Mouse (Mus musculus) midbrain, embryonic 15.5 days (tissue): ENCODE results near the gene 5730596B20Rik. TPM values are rescaled to one million over a fixed set of nuclear protein-coding genes. Genes with fewer than 3 reads are reported as not detected.
A peak's percentile ranks its signal among the peaks of the same experiment; 100 is the strongest.

Experiments used
- ATAC-seq: fragments of 200-750 bp; cut with Nextera tagmentation; replicated peaks from 2 replicates; pipeline ENCODE4 v1.8.0; 2017; ENCODE audit warnings: moderate TSS enrichment
- H3K27ac ChIP-seq: fragments of 300-500 bp; sonication (generic); 2 replicates; pipeline ENCODE4 v1.5.1; 2015; ENCODE audit warnings: mild to moderate bottlenecking, inconsistent platforms
- H3K27me3 ChIP-seq: fragments of 300-500 bp; sonication (generic); replicated peaks from 2 replicates; pipeline ENCODE4 v1.6.1; 2015; ENCODE audit warnings: inconsistent platforms
- H3K36me3 ChIP-seq: fragments of 300-500 bp; sonication (generic); replicated peaks from 2 replicates; pipeline ENCODE4 v1.6.1; 2015; ENCODE audit warnings: inconsistent platforms
- H3K4me1 ChIP-seq: fragments of 300-500 bp; sonication (generic); 2 replicates; pipeline ENCODE4 v1.6.1; 2015; ENCODE audit warnings: inconsistent platforms
- H3K4me2 ChIP-seq: fragments of 300-500 bp; sonication (generic); 2 replicates; pipeline ENCODE4 v1.6.1; 2015; ENCODE audit warnings: inconsistent platforms, mild to moderate bottlenecking, moderate library complexity
- H3K4me3 ChIP-seq: fragments of 300-500 bp; sonication (generic); 2 replicates; pipeline ENCODE4 v1.5.1; 2015; ENCODE audit warnings: mild to moderate bottlenecking, inconsistent platforms
- H3K9ac ChIP-seq: fragments of 300-500 bp; sonication (generic); 2 replicates; pipeline ENCODE4 v1.6.1; 2015; ENCODE audit warnings: mild to moderate bottlenecking, inconsistent platforms
- H3K9me3 ChIP-seq: fragments of 300-500 bp; sonication (generic); 2 replicates; pipeline ENCODE4 v1.6.1; 2016; ENCODE audit warnings: inconsistent platforms
- WGBS: fragments of 180-500 bp; shearing (Covaris S2); methylation state at CpG from one replicate; pipeline ENCODE4 v1.1.7; 2015; ENCODE audit warnings: mixed read lengths; 5-methylcytosine and 5-hydroxymethylcytosine counted together
- polyA plus RNA-seq: library from polyadenylated mRNA; unstranded; fragments of >200 nt; fragmentation: Nextera tagmentation; extraction: Ambion mirVana; gene quantifications from 2 replicates; pipeline ENCODE4 v1.2.1, GENCODE M21; 2015

5730596B20Rik gene
- polyA plus RNA-seq, 1 experiment from 2014 or later: not detected

DNA sequence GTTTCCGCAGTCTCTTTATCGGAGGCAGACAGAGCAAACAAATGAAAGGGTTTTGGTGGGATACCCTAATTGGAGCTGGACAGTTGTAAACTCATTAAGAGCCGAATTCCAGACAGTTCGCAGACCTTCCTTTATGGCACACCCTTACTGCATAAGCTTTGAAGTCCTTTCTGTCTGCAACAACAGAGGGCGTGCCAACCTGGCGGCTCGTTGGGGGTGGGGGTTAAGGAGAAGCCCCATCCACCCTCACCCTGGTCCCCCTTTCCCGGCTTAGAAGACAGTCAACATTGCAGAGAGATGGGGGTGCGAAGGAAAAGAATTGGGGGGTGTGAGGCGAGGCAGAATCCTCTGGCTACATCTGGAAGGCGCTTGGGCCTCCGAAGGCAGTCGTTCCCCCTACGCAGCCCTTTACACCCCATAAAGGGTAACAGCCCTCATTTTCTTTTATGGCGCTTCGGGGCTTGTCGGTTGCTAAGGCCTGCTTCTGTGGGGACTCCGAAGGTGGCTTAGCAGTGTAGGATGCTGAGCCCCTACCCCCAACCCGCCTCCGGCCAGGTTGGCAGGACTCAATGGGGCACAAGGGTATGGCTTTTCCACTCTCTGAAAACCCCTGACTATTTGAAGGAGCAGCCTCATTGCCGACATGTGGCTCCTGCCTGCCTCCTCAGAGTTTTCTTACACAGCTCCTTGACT lies 44.8 kb downstream of the 5730596B20Rik start:
- H3K4me1 ChIP-seq: peaks cover 12% of the 10 kb centered on the region
- H3K9ac ChIP-seq: no peak overlapping the region
- WGBS: 6% methylated on average over 21 of the region's 21 CpGs
- peak; percentile 59 for ATAC-seq
- no peak overlapping the region; the same call in 1 of the 2 replicates for H3K4me2 ChIP-seq
- H3K36me3 ChIP-seq: no peaks in the 10 kb centered on the region
- no peak overlapping the region for H3K27ac ChIP-seq
- H3K27me3 ChIP-seq: peaks cover 98% of the 10 kb centered on the region
- no peaks in the 10 kb centered on the region for H3K9me3 ChIP-seq
- H3K4me3 ChIP-seq: peak overlapping the region; percentile 48; the same call in 1 of the 2 replicates

DNA sequence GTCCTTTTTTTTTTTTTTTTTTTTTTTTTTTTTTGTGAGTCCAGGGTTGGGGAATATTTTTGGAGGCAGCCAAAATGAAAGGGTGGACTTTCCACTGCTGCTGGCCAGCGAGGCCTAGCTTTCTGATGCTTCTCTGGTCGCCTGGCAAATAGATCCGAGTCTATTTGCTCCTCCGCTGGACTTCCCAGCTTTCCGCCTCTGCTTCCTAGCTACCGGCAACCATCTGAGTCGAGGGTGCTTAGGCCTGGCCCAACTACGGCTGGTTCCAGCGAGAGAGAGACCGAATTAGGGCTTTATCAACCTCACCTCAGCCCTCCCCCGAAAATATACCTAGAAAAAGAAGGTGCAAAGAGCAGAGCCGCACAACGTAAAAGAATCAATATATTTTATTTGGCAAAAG lies 45.4 kb downstream of the 5730596B20Rik start:
- 10% methylated on average over 13 of the region's 13 CpGs for WGBS
- Histone ChIP-seq H3K27me3 (peaks cover 98% of the 10 kb centered on the region), H3K9me3 (no peaks in the 10 kb centered on the region), H3K4me1 (peaks cover 6% of the 10 kb centered on the region; the same call in 1 of the 2 replicates), H3K4me2 (no peak overlapping the region), H3K9ac (no peak overlapping the region), H3K27ac (no peak overlapping the region), H3K4me3 (no peak overlapping the region), H3K36me3 (no peaks in the 10 kb centered on the region)
- ATAC-seq: no peak

DNA sequence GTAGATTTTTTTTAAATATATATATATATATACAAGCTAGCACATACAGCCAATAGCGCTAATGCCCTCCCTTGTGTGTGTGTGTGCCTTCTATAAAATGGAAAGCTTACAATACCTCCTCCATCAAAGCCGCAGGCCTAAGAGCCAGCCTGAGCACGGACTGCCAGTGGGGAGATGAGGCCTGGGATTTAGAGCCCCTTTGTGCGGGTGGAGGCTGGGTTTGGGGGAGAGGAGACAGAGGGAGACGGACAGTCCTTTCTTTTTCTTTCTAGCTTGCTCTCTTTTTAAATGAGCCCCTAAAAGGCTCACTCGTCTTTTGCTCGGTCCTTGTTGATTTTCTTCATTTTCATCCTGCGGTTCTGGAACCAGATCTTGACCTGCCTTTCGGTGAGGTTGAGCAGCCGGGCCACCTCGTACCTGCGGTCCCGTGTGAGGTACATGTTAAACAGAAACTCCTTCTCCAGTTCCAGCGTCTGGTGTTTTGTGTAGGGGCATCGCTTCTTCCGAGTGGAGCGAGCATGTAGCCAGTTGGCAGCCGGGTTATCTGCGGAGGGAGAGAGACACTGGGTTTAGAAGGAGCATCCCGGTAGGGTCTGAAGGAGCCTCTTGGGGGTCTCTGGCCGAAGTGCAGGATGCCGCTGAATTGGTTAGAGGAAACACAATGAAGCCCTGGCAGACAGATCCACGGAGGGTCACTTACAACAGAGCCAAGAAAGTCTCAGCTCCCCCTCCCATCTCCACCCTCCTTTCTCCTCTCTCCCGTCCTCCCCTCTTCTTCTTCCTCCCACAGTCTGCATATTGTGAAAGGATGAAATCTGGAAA lies 46.9 kb downstream of the 5730596B20Rik start:
- no peaks in the 10 kb centered on the region for H3K36me3 ChIP-seq
- H3K27ac ChIP-seq: no peak overlapping the region
- peaks cover 97% of the 10 kb centered on the region for H3K27me3 ChIP-seq
- H3K4me2 ChIP-seq: no peak overlapping the region
- H3K9ac ChIP-seq: no peak overlapping the region
- H3K4me1 ChIP-seq: peaks cover 6% of the 10 kb centered on the region; the same call in 1 of the 2 replicates
- H3K9me3 ChIP-seq: no peaks in the 10 kb centered on the region
- 2% methylated on average over 24 of the region's 24 CpGs for WGBS
- no peak overlapping the region for H3K4me3 ChIP-seq
- no peak for ATAC-seq

DNA sequence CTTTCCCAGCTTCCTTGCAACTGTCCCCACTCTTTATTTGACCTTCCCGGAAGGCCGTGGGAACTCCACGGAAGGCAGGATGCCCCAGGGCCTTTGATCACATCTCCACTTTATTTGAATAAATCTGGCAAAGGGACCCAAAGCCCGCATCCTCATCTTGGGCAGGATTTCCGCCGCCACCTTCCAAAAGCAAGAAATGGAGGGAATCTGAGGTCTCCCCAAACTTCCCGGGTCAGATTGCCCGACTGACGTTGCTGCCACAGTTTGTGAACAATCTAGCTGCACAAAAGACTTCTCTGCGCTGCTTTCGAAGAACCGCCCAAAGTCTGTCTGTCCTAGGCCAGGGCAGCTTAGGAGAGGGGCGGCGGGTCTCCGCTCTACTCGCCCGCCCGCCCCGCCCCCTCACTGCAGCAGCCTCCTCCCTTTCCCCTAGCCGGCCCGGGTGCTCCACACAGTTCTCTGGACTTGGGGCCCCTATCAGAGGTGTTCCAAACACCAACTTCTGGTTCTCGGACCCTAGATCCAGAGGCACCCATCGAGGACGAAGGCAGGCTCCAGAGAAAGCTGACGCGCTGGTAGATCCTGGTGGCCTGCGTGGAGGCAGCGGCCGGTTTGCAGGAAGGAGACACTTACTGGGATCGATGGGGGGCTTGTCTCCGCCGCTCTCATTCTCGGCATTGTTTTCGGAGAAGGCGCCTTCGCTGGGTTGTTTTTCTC lies 47.8 kb downstream of the 5730596B20Rik start:
- Histone ChIP-seq H3K27ac (no peak overlapping the region), H3K9me3 (no peaks in the 10 kb centered on the region), H3K9ac (no peak overlapping the region), H3K27me3 (peaks cover 97% of the 10 kb centered on the region), H3K4me1 (peaks cover 6% of the 10 kb centered on the region; the same call in 1 of the 2 replicates), H3K4me3 (no peak overlapping the region), H3K4me2 (no peak overlapping the region), H3K36me3 (no peaks in the 10 kb centered on the region)
- no peak for ATAC-seq
- under 1% methylated on average over 36 of the region's 36 CpGs for WGBS

DNA sequence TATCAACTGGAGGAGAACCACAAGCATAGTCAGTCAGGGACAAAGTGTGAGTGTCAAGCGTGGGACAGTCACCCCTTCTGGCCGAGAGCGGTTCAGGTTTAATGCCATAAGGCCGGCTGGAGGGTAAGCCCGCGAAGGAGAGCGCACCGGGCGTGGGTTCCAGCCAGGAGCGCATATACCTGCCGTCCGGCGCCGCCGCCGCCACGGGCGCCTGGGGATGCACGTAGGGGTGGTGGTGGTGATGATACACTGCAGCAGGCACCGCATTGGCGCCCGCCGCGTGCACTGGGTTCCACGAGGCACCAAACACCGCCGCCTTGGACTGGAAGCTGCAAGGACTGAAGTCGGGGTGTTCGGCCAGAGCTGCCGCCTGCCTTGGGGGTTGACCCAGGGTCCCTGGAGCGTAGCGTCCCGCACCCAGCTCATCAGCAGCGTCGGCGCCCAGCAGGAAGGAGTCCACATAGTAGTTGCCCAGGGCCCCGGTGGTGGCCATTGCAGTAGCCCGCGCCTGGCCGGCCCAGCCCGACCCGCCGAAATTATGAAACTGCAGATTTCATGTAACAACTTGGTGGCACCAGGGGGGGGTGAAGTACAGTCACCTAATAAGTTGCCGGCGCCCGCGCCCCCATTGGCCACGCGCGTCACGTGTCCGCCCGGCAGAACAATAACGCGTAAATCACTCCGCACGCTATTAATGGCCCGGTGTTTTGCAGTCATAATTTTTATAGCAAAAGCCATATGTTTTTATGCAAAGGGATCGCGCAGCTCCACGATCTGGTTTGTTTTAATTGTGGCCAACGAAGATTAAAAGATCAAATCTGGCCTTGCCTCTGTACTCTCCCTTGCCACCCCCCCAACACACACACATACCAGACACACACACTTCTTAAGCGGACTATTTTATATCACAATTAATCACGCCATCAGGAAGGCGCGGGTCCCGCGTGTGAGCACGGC lies 48.6 kb downstream of the 5730596B20Rik start:
- Histone ChIP-seq H3K4me1 (peaks cover 6% of the 10 kb centered on the region; the same call in 1 of the 2 replicates), H3K27me3 (peaks cover 97% of the 10 kb centered on the region), H3K4me3 (no peak overlapping the region), H3K9me3 (no peaks in the 10 kb centered on the region), H3K4me2 (no peak overlapping the region), H3K9ac (no peak overlapping the region), H3K27ac (no peak overlapping the region), H3K36me3 (no peaks in the 10 kb centered on the region)
- no peak for ATAC-seq
- 3% methylated on average over 67 of the region's 69 CpGs for WGBS

DNA sequence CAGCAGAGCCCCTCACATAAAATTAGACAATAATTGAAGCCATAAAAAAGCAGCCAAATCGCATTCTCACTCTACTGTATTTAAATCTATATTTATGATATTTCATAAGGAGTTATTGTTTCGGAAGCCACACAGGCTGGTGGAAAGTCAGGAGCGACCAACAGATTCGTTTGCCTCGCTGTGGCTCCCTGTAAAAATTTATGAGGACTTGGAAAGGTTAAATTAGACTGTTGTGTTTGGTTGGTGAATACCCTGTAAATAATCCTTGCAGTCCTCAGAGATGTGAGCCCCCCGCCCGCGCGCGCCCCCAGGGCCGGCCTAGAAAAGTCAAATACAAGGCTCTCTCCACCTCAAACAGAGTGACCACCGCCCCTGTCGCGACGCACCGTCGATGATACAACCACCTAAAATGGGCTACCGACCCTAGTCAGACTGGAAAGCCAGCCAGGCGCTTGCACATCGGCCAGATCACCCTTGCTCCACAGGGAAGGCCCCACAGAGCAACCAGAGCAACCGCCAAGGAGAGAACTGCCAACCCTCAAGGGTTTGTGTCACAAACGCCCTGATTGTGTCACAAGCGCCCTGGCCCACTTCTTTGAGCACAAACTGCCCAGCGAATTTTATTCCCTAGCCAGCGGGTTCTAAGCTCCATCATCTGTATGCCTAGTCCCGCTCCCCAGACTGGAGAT lies 49.4 kb downstream of the 5730596B20Rik start:
- no peak for ATAC-seq
- H3K9ac ChIP-seq: no peak overlapping the region
- H3K27me3 ChIP-seq: peaks cover 93% of the 10 kb centered on the region
- H3K4me2 ChIP-seq: no peak overlapping the region
- no peaks in the 10 kb centered on the region for H3K36me3 ChIP-seq
- H3K27ac ChIP-seq: no peak overlapping the region
- no peak overlapping the region for H3K4me3 ChIP-seq
- no peaks in the 10 kb centered on the region for H3K9me3 ChIP-seq
- 0 out of 2 replicates have a peak, but pooled peaks cover 1% of the 10 kb centered on the region for H3K4me1 ChIP-seq
- WGBS: 4% methylated on average over 26 of the region's 26 CpGs

DNA sequence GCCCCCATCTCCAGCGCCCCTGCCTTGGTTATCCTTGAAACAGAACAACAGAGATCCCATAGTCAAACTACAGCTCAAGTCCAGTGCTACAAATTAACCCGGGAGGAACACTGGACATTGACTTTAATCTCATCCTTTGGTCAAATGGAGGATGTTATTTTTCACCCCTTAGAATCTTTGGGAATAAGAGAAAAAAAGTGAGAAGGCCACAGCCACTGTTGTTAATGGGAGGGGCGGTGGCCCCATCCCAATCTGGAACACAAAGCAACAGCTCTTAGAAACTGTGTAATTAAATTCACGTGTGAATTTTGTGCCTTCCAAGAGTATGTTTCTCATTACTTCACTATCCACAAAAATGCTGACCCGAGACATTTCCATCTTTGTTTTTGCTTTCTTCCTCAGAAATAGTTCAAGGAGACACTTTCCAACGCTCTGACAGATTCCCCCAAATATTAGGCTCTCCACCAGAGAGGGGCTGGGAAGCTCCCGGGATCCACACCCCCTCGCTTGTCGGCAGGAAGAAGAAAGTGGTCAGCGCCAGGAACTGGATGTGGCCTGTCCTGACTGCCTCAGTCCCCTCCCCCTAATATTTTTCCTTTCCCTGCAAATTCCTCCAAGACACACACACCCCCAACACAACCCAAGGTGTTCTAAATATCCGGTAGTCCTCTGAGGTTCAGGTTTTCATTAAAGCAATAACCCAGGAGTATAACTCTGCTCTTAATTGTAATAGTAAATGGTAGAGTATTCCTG lies 50.3 kb downstream of the 5730596B20Rik start:
- 3% methylated on average over 11 of the region's 11 CpGs for WGBS
- Histone ChIP-seq H3K27ac (no peak overlapping the region), H3K4me3 (no peak overlapping the region), H3K27me3 (peaks cover 93% of the 10 kb centered on the region), H3K4me1 (no peaks in the 10 kb centered on the region), H3K9me3 (no peaks in the 10 kb centered on the region), H3K4me2 (no peak overlapping the region), H3K36me3 (no peaks in the 10 kb centered on the region), H3K9ac (no peak overlapping the region)
- ATAC-seq: no peak

DNA sequence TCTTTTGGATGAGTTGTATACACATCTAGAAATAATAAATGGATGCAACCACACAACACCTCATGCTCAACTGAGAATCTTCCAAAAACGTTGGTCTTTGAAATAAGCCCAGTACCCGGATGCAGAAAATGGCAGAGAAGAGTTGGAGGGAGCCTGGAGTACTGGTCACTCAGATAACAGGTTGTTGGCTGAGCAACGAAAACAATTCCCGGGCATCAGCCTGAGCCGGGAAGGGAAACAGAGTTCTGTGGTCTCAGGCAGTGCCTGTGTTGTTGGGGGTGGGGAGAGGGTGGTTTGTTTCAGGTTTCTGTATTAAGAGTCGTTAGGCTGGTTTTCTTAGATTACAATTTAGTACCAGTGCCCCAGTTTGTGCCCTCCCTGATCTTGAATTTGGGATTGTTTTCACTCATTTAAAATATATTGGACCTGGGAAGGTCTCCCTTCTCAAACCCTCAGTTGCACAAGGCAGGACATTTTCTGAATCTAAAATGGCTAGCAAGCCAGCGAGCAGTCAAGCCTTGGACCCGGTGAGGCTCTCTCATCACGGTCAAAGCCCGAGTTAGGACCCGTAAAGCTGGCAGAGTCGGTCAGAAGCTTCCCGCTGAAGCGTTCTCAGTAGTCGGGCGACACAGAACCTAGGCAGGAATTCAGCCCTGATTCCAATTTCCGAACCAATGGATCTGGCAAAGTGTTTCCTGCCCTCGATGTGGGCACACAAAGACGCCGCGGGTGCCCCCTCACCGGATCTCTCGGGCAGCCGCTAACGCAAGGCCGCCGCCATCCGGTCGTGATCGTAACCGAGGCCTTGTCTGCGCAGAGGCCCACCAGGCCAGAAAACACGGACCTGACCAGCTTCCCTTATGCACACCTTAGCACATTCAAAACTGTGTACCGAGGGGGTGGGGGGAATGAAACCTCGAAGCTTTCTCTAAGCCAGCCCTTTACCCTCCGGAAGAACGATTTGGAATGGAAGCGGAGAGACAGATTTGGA lies 51.5 kb downstream of the 5730596B20Rik start:
- Histone ChIP-seq H3K4me1 (no peaks in the 10 kb centered on the region), H3K4me3 (no peak overlapping the region), H3K36me3 (no peaks in the 10 kb centered on the region), H3K9me3 (no peaks in the 10 kb centered on the region), H3K4me2 (no peak overlapping the region), H3K27ac (no peak overlapping the region), H3K9ac (no peak overlapping the region), H3K27me3 (peaks cover 93% of the 10 kb centered on the region)
- no peak for ATAC-seq
- 1% methylated on average over 38 of the region's 38 CpGs for WGBS

DNA sequence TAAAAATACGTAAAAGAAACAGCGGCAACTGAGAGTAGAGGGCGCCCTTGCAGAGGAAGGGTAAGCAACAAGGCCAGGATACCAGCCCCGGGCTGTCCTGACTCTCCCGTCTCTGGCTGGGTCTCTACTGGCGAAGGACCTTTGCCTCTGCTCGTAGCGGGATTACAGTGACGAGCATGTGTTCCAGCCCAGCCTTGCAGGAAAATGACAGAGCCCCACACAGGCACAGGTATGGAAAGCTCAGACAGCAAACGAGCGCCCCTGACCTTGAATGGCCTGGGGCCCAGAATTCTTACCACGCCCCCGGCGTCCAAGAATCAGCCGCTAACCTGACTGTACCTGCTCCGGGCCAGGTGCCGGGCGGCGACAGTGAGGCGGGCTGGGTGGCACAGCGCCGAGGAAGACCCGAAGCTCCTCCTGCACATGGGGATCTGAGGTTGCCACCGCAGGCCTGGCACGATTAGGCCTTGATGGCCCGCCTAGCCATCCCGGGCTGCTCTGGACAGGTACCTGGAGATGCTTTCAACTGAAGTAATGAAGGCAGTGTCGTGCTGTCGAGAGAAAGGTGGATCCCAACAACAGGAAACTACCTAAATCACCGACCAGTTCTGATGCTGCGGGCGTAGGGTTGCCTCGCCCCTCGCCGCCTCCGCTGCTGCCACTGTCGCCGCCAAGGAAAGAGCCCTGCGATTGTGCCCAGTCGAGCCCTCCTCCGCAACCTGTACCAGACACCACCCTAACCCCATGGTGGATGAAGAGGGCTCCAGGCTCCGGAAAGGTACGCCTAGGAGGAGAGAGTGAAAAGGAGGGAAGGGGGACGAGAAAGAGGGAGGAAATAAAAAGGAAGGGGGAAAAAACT lies 52.5 kb downstream of the 5730596B20Rik start:
- Histone ChIP-seq H3K27me3 (peaks cover 93% of the 10 kb centered on the region), H3K4me2 (no peak overlapping the region), H3K27ac (no peak overlapping the region), H3K4me3 (no peak overlapping the region), H3K36me3 (no peaks in the 10 kb centered on the region), H3K9ac (no peak overlapping the region), H3K9me3 (no peaks in the 10 kb centered on the region), H3K4me1 (no peaks in the 10 kb centered on the region)
- WGBS: 2% methylated on average over 44 of the region's 44 CpGs
- ATAC-seq: no peak
